Mouse (Mus musculus): ENCODE results near the gene Agpat4. TPM values are rescaled to one million over a fixed set of nuclear protein-coding genes. Genes with fewer than 3 reads are reported as not detected.

The Agpat4 gene
- polyA plus RNA-seq, 1 experiment from 2014 or later: 10.2 TPM

DNA sequence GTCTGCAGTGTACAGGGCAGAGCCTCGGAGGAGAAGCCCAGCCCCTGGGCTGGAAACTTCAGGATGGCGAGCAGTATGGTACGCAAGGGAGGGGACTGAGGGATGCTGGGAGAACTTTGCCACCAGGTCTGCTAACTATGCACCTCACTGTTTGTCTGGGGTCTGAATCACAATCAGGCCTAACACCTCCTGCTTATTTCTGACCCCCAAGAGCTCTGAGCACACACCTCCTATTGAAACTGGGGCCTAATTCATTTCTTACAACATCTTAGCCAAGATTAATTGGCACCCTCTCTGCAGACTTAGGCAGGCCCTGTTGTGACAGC is 86.1 kb downstream of the Agpat4 start:
- Histone ChIP-seq H3K9me3 (ENCODE audit: low read length) (no peaks in the 10 kb centered on the region), H3K27ac (ENCODE audit: low read depth) (peak overlapping the region; percentile 99), H3K4me1 (ENCODE audit: insufficient read depth) (peaks cover 71% of the 10 kb centered on the region), H3K4me3 (ENCODE audit: low read depth, low read length) (no peak overlapping the region), H3K9ac (replicated peaks) (peak overlapping the region; percentile 58), H3K36me3 (replicated peaks; ENCODE audit: insufficient read depth, low read length) (peaks cover 2% of the 10 kb centered on the region), H3K27me3 (ENCODE audit: insufficient read depth, low read length) (no peaks in the 10 kb centered on the region), H3K4me2 (ENCODE audit: low read depth, low read length) (peak overlapping the region; percentile 40; the same call in 1 of the 2 replicates)
- TF ChIP-seq EP300 (IDR thresholded peaks at IDR 0.05; ENCODE audit: low read depth) (no peak), CTCF (IDR thresholded peaks at IDR 0.05; ENCODE audit: low read depth) (no peak)
- no peak for DNase-seq
- 50% methylated on average over 3 of the region's 3 CpGs for WGBS (ENCODE audit: insufficient replicate concordance)
- 0 out of 2 replicates have a peak, but pooled peaks have one; percentile 2 for ATAC-seq

GRCm38 (mm10) chr17:12205015-12205693 is 86.7 kb downstream of the Agpat4 start:
- ATAC-seq (peak; percentile 83), DNase-seq (peak; percentile 84)
- peak overlapping the region; percentile 51 for H3K4me2 ChIP-seq (ENCODE audit: low read depth, low read length)
- H3K4me3 ChIP-seq (ENCODE audit: low read depth, low read length): no peak overlapping the region
- no peaks in the 10 kb centered on the region for H3K27me3 ChIP-seq (ENCODE audit: insufficient read depth, low read length)
- 37% methylated on average over 10 of the region's 10 CpGs for WGBS (ENCODE audit: insufficient replicate concordance)
- peak; percentile 94 for TF ChIP-seq EP300 (IDR thresholded peaks at IDR 0.05; ENCODE audit: low read depth)
- no peak for TF ChIP-seq CTCF (IDR thresholded peaks at IDR 0.05; ENCODE audit: low read depth)
- peak overlapping the region; percentile 61 for H3K9ac ChIP-seq (replicated peaks)
- peaks cover 2% of the 10 kb centered on the region for H3K36me3 ChIP-seq (replicated peaks; ENCODE audit: insufficient read depth, low read length)
- H3K4me1 ChIP-seq (ENCODE audit: insufficient read depth): peaks cover 71% of the 10 kb centered on the region
- H3K9me3 ChIP-seq (ENCODE audit: low read length): no peaks in the 10 kb centered on the region
- peak overlapping the region; percentile 99 for H3K27ac ChIP-seq (ENCODE audit: low read depth)

GRCm38 (mm10) chr17:12205694-12206075 is 87.2 kb downstream of the Agpat4 start:
- H3K4me2 ChIP-seq (ENCODE audit: low read depth, low read length): peak overlapping the region; percentile 51
- WGBS (ENCODE audit: insufficient replicate concordance): 18% methylated on average over 4 of the region's 4 CpGs

DNA sequence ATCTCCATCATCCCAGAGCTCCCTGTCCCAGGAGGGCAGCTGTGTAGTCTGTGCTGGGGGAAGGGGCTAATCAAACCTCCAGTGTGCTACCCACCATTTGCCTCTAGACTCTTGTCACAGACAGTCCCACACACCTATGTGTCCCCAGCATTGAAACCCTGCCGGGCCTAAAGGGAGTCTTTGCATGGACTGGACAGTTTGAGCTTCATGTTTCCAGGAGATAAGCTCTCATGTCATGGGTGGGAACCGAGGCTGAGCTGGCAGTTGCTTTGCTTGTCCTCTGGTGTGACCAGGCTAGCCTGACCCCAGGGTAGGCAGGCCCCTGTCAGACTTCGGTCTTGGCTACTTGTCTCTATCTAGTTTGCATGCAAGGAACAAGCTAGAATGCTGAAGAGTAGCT is 87.7 kb downstream of the Agpat4 start:
- Histone ChIP-seq H3K9ac (replicated peaks) (peak overlapping the region; percentile 61), H3K27me3 (ENCODE audit: insufficient read depth, low read length) (no peaks in the 10 kb centered on the region), H3K4me1 (ENCODE audit: insufficient read depth) (peaks cover 66% of the 10 kb centered on the region), H3K27ac (ENCODE audit: low read depth) (peak overlapping the region; percentile 99), H3K4me3 (ENCODE audit: low read depth, low read length) (0 out of 2 replicates have a peak overlapping the region, but pooled peaks have one; percentile 3), H3K36me3 (replicated peaks; ENCODE audit: insufficient read depth, low read length) (peaks cover 4% of the 10 kb centered on the region), H3K9me3 (ENCODE audit: low read length) (no peaks in the 10 kb centered on the region), H3K4me2 (ENCODE audit: low read depth, low read length) (peak overlapping the region; percentile 51)
- ATAC-seq: peak; percentile 18
- WGBS (ENCODE audit: insufficient replicate concordance): 50% methylated on average over 3 of the region's 3 CpGs
- TF ChIP-seq EP300 (IDR thresholded peaks at IDR 0.05; ENCODE audit: low read depth): peak; percentile 86
- TF ChIP-seq CTCF (IDR thresholded peaks at IDR 0.05; ENCODE audit: low read depth): no peak
- peak; percentile 61 for DNase-seq

More at GRCm38 (mm10) chr17:12205694-12206075, 87.2 kb downstream of the Agpat4 start:
- H3K9me3 ChIP-seq (ENCODE audit: low read length): no peaks in the 10 kb centered on the region
- TF ChIP-seq CTCF (IDR thresholded peaks at IDR 0.05; ENCODE audit: low read depth) (no peak), EP300 (IDR thresholded peaks at IDR 0.05; ENCODE audit: low read depth) (no peak)
- ATAC-seq: no peak
- no peak for DNase-seq
- H3K27ac ChIP-seq (ENCODE audit: low read depth): peak overlapping the region; percentile 99
- H3K36me3 ChIP-seq (replicated peaks; ENCODE audit: insufficient read depth, low read length): peaks cover 2% of the 10 kb centered on the region
- H3K4me1 ChIP-seq (ENCODE audit: insufficient read depth): peaks cover 72% of the 10 kb centered on the region
- no peaks in the 10 kb centered on the region for H3K27me3 ChIP-seq (ENCODE audit: insufficient read depth, low read length)
- H3K4me3 ChIP-seq (ENCODE audit: low read depth, low read length): 0 out of 2 replicates have a peak overlapping the region, but pooled peaks have one; percentile 3
- H3K9ac ChIP-seq (replicated peaks): peak overlapping the region; percentile 61

DNA sequence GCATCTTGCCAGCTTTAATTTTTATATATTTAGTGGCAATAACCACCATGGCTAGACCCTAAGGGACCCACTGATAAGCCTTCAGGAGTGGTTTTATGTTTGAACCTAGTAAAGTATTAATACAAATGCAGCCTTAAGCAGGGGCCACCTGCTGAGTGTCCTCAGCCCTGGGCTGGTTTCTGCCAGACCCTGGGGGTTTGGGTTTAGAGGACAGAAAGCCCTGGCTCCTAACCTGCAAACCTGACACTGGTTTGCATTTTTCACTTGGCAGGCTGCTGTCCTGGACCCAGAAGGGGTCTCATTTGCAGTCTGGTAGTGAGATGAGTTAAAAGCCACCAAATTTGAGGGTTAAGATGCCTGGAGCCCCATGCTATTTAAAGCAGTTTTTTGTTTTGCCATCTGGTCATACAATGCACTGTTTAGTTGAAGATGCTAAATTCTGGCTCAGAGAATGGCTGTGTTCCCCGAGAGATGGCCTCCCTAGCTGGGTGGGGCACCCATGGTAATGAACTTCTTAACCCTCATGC is 88.6 kb downstream of the Agpat4 start:
- Histone ChIP-seq H3K4me3 (ENCODE audit: low read depth, low read length) (no peak overlapping the region), H3K36me3 (replicated peaks; ENCODE audit: insufficient read depth, low read length) (peaks cover 13% of the 10 kb centered on the region), H3K4me1 (ENCODE audit: insufficient read depth) (peaks cover 58% of the 10 kb centered on the region), H3K27ac (ENCODE audit: low read depth) (peak overlapping the region; percentile 99), H3K27me3 (ENCODE audit: insufficient read depth, low read length) (no peaks in the 10 kb centered on the region), H3K9me3 (ENCODE audit: low read length) (no peaks in the 10 kb centered on the region), H3K4me2 (ENCODE audit: low read depth, low read length) (no peak overlapping the region), H3K9ac (replicated peaks) (0 out of 2 replicates have a peak overlapping the region, but pooled peaks have one; percentile 26)
- ATAC-seq: no peak
- WGBS (ENCODE audit: insufficient replicate concordance): 42% methylated on average over 1 of the region's 1 CpGs
- DNase-seq: no peak
- TF ChIP-seq EP300 (IDR thresholded peaks at IDR 0.05; ENCODE audit: low read depth): no peak
- no peak for TF ChIP-seq CTCF (IDR thresholded peaks at IDR 0.05; ENCODE audit: low read depth)

- H3K9me3 ChIP-seq (ENCODE audit: low read length): no peaks in the 10 kb centered on the region
- no peak overlapping the region for H3K4me3 ChIP-seq (ENCODE audit: low read depth, low read length)
- no peak overlapping the region for H3K9ac ChIP-seq (replicated peaks)
- H3K4me1 ChIP-seq (ENCODE audit: insufficient read depth): peaks cover 36% of the 10 kb centered on the region
- no peak for ATAC-seq
- WGBS (ENCODE audit: insufficient replicate concordance): 77% methylated on average over 4 of the region's 4 CpGs
- H3K27ac ChIP-seq (ENCODE audit: low read depth): peak overlapping the region; percentile 99; the same call in 1 of the 2 replicates
- no peak for TF ChIP-seq CTCF (IDR thresholded peaks at IDR 0.05; ENCODE audit: low read depth)
- no peak for TF ChIP-seq EP300 (IDR thresholded peaks at IDR 0.05; ENCODE audit: low read depth)
- H3K36me3 ChIP-seq (replicated peaks; ENCODE audit: insufficient read depth, low read length): peaks cover 10% of the 10 kb centered on the region
- H3K4me2 ChIP-seq (ENCODE audit: low read depth, low read length): no peak overlapping the region
- H3K27me3 ChIP-seq (ENCODE audit: insufficient read depth, low read length): no peaks in the 10 kb centered on the region
- no peak for DNase-seq
Measured at GRCm38 (mm10) chr17:12209481-12209880, 91.0 kb downstream of the Agpat4 start.

Measured in liver, postnatal 0 days (tissue).